Mouse (Mus musculus): ENCODE results near the gene Rnf168. TPM values are rescaled to one million over a fixed set of nuclear protein-coding genes. Genes with fewer than 3 reads are reported as not detected.
A peak's percentile ranks its signal among the peaks of the same experiment; 100 is the strongest.
"Not testable (repeated sequence)": the region's sequence is repeated elsewhere in the genome, so short reads cannot be mapped to it uniquely, and the experiment has no call there.

Gene Rnf168
- polyA plus RNA-seq (2014; fragmentation: Nextera tagmentation; extraction: Ambion mirVana) = 21.5 and 23.2 TPM in 2 replicates

DNA sequence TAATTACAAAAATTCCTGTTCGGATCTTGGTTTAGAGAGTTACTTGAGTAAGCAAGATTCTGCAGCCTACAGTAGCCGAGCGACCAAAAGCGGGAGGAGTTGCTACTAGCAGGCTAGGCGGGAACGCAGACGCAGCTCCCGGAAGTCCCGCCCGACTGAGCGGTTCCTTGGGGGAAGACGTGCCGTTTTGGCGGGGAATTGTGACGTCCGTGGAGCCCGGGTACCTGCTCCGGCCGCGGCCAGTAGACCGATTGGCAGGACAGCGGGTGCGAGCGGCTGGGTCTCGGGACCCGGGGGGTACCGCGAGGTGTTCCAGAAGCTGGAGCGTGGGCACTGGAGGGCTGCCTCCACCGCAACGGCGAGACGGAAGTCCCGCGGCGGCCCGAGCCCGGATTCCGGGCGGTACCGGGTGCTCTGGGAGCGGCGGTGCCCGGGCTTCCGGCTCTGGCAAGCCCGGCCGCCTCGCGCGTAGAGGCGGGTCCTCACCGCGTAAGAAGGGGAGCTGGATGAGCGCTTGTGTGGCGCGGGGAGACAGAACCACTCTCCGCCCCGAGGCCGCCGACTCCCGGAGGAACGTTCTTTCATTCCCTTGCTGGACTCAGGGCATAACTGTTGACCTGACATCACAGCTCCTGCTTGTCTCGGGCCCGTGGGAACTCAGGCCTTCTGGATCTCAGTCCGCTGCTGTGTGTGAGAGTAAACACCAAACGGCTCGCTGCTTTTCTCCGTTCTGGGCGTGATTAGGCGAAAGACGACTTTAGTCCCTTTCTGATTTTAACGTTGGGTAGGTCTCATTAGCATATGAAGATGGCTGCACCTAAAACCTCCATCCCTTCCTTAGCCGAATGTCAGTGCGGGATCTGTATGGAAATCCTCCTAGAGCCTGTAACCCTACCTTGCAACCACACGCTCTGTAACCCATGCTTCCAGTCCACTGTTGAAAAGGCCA, at the start of gene Rnf168:
Gene Rnf168 (plus strand): TSS at position 152 of the 949 bp plus-strand sequence.
- peak within 1 kb of the TSS; percentile 52 for H3K4me2 ChIP-seq (ENCODE audit: low read depth, low read length)
- peak; percentile 93 for ATAC-seq (ENCODE audit: low read depth)
- H3K9ac ChIP-seq (replicated peaks; ENCODE audit: low read depth, low read length) = peak within 1 kb of the TSS; percentile 84
- no peaks in the 10 kb centered on the region for H3K36me3 ChIP-seq (ENCODE audit: control insufficient read depth, insufficient read depth, low read length)
- under 1% methylated on average over 73 of the region's 75 CpGs for WGBS
- H3K4me1 ChIP-seq (ENCODE audit: control insufficient read depth, insufficient read depth, low read length) = peaks cover 14% of the 10 kb centered on the region
- H3K4me3 ChIP-seq (ENCODE audit: low read depth, low read length) = peak within 1 kb of the TSS; percentile 92
- H3K27me3 ChIP-seq (ENCODE audit: control insufficient read depth, insufficient read depth, low read length) = no peaks in the 10 kb centered on the region
- peak within 1 kb of the TSS; percentile 90 for H3K27ac ChIP-seq (ENCODE audit: low read depth, low read length)
- H3K9me3 ChIP-seq (ENCODE audit: control insufficient read depth, low read length) = no peaks in the 10 kb centered on the region

DNA sequence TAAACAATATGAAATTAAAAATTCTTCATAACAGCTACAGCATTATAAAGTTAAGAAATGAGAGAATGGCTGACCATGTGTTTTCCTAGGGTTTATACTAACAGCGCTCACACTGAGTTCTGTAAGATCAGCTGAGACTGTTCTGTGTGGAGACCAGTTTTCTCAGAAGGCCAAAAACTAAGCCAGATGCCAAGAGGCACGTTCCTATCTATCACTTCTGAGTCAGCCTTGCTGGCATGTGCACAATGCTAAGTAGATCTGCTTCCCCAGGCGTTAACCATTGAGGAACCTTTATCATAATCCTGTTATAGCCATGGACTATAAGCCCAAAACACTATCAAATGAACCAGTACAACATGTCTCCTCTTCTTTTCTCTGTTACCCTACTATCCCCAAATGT, 45.2 kb upstream of the Rnf168 start:
- H3K4me3 ChIP-seq (ENCODE audit: low read depth, low read length); ATAC-seq (ENCODE audit: low read depth); H3K9ac ChIP-seq (replicated peaks; ENCODE audit: low read depth, low read length); H3K4me2 ChIP-seq (ENCODE audit: low read depth, low read length); H3K27me3 ChIP-seq (ENCODE audit: control insufficient read depth, insufficient read depth, low read length); H3K27ac ChIP-seq (ENCODE audit: low read depth, low read length); H3K9me3 ChIP-seq (ENCODE audit: control insufficient read depth, low read length); H3K4me1 ChIP-seq (ENCODE audit: control insufficient read depth, insufficient read depth, low read length); H3K36me3 ChIP-seq (ENCODE audit: control insufficient read depth, insufficient read depth, low read length): not testable (repeated sequence)
- whole genome bisulfite sequencing = 93% methylated on average over 3 of the region's 3 CpGs

DNA sequence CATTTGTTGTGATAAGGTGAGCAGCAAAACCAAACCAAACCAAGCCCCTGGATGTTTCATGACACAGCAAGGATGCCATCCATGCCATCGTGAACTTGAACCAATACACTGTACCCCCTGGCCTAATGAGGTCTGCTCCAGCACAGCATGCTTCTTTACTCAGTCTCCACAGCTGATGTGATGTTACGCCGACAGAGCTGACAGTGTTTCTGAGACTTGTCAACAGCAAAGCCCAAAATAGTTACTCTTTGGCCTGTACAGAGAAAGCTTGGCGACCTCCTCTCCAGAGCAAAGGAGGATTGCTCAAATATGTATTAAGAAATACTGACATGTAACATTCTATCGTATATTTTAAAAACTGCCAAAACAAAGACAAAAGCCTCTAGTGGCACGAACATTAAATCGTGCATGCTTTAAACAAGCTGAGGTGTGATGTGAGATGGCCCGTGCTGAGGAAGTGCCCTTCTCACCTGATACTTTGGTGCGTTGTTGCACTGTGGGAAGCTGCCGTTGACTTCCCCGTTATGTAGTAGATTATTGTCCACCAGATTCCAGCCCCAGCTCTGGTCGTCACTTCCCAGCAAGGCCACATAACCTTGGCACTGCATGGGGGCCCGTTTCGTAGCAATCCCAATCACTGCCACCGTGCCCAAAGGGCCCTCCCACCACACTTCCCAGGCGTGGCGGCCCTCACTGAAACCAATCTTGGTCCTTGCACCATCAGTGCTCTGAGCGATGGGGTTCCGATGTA, 39.2 kb upstream of the Rnf168 start:
- no peak overlapping the region for H3K4me3 ChIP-seq (ENCODE audit: low read depth, low read length)
- ATAC-seq (ENCODE audit: low read depth) = no peak
- no peak overlapping the region for H3K9ac ChIP-seq (replicated peaks; ENCODE audit: low read depth, low read length)
- no peak overlapping the region for H3K4me2 ChIP-seq (ENCODE audit: low read depth, low read length)
- H3K36me3 ChIP-seq (ENCODE audit: control insufficient read depth, insufficient read depth, low read length) = peaks cover 13% of the 10 kb centered on the region
- H3K27me3 ChIP-seq (ENCODE audit: control insufficient read depth, insufficient read depth, low read length) = no peaks in the 10 kb centered on the region
- H3K9me3 ChIP-seq (ENCODE audit: control insufficient read depth, low read length) = no peaks in the 10 kb centered on the region
- H3K4me1 ChIP-seq (ENCODE audit: control insufficient read depth, insufficient read depth, low read length) = no peaks in the 10 kb centered on the region
- 93% methylated on average over 19 of the region's 19 CpGs for WGBS
- no peak overlapping the region for H3K27ac ChIP-seq (ENCODE audit: low read depth, low read length)

DNA sequence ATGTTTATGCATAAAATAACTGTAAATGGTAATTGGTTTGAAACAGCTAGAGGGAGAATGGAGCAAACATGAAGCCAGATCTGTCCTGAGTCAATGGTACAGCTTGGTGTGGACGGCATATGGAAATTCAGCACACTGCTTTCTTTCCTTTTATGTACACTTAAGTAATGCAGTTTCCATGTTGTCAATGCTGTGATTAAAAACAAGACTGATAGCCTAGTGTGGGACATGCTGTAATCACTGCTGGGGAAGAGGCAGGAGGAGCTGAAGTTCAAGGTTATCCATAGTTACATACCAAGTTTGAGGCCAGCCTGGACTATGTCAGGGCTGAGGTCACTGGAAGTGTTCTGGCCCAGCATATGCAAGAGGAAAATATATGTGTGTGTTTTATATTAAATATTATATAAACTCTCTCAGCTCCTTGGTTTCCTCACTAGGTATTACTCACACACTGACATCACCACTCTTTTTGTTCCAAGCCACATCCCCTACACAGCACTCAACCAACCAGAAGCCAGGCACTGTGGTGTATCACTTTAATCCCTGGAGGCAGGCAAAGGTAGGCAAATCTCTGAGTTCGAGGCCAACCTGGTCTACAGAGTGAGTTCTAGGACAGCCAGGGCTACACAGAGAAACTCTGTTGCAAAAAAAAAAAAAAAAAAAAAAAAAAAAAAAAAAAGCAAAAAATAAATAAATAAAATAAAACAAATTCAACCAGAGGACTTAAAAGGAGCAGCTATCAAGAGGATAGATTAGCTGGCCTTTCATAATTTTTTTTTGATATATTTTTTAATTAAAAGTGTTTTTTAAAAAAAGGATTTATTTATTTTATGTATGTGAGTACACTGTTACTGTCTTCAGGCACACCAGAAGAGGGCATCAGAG, 37.6 kb upstream of the Rnf168 start:
- no peak overlapping the region for H3K27ac ChIP-seq (ENCODE audit: low read depth, low read length)
- no peaks in the 10 kb centered on the region; the same call in 1 of the 2 replicates for H3K4me1 ChIP-seq (ENCODE audit: control insufficient read depth, insufficient read depth, low read length)
- H3K27me3 ChIP-seq (ENCODE audit: control insufficient read depth, insufficient read depth, low read length) = no peaks in the 10 kb centered on the region
- H3K36me3 ChIP-seq (ENCODE audit: control insufficient read depth, insufficient read depth, low read length) = peaks cover 10% of the 10 kb centered on the region
- no peak overlapping the region for H3K4me2 ChIP-seq (ENCODE audit: low read depth, low read length)
- H3K4me3 ChIP-seq (ENCODE audit: low read depth, low read length) = no peak overlapping the region
- 92% methylated on average over 2 of the region's 2 CpGs for WGBS
- ATAC-seq (ENCODE audit: low read depth) = no peak
- H3K9me3 ChIP-seq (ENCODE audit: control insufficient read depth, low read length) = no peaks in the 10 kb centered on the region
- no peak overlapping the region for H3K9ac ChIP-seq (replicated peaks; ENCODE audit: low read depth, low read length)

DNA sequence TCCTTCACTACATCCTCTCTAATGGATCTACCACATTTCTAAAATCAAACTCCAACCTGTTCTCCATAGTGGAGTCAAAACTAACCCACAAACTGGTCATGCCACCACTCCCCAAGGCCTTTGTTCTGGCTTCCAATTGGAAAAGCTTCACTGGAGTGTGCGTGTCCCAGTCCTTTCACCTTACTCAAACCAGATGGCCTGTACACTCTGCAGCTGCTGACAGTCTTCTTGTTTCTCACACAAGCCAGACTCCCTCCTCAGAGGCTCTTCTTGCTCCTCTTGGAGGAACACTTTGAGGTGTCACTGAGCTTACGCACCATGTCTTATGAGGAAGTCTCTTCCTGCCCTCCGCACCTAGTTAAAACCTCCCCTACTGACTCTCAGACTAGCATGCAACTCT, 33.4 kb upstream of the Rnf168 start:
- no peak overlapping the region for H3K9ac ChIP-seq (replicated peaks; ENCODE audit: low read depth, low read length)
- H3K4me3 ChIP-seq (ENCODE audit: low read depth, low read length) = no peak overlapping the region
- H3K4me1 ChIP-seq (ENCODE audit: control insufficient read depth, insufficient read depth, low read length) = peaks cover 15% of the 10 kb centered on the region
- no peak overlapping the region for H3K4me2 ChIP-seq (ENCODE audit: low read depth, low read length)
- ATAC-seq (ENCODE audit: low read depth) = no peak
- no peaks in the 10 kb centered on the region for H3K36me3 ChIP-seq (ENCODE audit: control insufficient read depth, insufficient read depth, low read length)
- 84% methylated on average over 3 of the region's 3 CpGs for WGBS
- no peak overlapping the region for H3K27ac ChIP-seq (ENCODE audit: low read depth, low read length)
- no peaks in the 10 kb centered on the region for H3K9me3 ChIP-seq (ENCODE audit: control insufficient read depth, low read length)
- no peaks in the 10 kb centered on the region for H3K27me3 ChIP-seq (ENCODE audit: control insufficient read depth, insufficient read depth, low read length)

DNA sequence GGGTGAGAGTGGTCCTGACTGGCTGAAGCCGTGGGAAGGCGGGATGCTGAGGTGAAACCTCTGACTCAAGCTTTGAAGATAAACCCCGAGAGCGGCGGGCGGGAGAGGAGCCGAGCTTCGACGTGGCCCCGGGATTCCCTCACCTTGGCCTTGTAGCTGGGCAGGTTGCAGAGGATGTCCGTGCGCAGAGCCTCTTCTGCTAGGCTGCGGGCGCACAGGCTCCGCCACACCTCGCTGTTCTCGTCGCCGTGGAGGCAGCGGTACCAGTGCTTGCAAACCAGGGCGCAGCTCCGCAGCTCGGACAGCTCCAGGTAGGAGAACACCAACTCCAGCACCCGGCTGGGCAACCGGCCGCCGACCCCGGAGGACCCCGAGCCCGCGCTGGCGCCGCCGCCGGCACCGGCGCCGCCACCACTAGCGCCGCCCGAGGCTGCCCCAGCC, 30.9 kb upstream of the Rnf168 start:
- Histone ChIP-seq H3K36me3 (ENCODE audit: control insufficient read depth, insufficient read depth, low read length) (no peaks in the 10 kb centered on the region), H3K27me3 (ENCODE audit: control insufficient read depth, insufficient read depth, low read length) (no peaks in the 10 kb centered on the region), H3K9ac (replicated peaks; ENCODE audit: low read depth, low read length) (peak overlapping the region; percentile 84), H3K4me1 (ENCODE audit: control insufficient read depth, insufficient read depth, low read length) (peaks cover 15% of the 10 kb centered on the region), H3K4me2 (ENCODE audit: low read depth, low read length) (peak overlapping the region; percentile 66), H3K9me3 (ENCODE audit: control insufficient read depth, low read length) (no peaks in the 10 kb centered on the region), H3K27ac (ENCODE audit: low read depth, low read length) (peak overlapping the region; percentile 90), H3K4me3 (ENCODE audit: low read depth, low read length) (peak overlapping the region; percentile 97)
- under 1% methylated on average over 41 of the region's 41 CpGs for WGBS
- ATAC-seq (ENCODE audit: low read depth) = peak; percentile 58

DNA sequence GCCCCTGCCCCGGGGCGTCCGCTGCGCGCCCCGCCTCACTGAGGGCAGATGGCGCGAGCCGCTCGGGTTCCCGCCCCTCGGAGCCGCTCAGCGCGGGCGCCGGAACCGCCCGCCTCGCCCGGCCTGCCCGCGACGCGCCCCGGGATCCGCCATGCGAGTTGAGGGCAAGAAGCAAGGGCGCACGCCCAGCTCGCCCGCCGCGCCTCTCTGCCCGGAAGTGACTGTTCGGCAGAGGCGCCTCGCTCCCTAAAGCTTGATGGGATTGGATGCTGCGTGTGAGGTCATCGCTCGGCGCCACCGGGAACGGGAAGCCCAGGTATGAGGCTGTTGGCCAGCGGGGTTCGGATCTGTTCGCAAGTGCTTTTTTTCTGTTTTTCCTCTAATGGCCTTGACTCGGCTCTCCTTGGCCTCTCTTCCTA, 30.3 kb upstream of the Rnf168 start, which contains the start of the genes Fbxo45 and Wdr53:
Gene Fbxo45 (minus strand): TSS at position 207 of the 419 bp plus-strand sequence.
Gene Wdr53 (plus strand): TSS at position 276 of the 419 bp plus-strand sequence.
- H3K9me3 ChIP-seq (ENCODE audit: control insufficient read depth, low read length) = no peaks in the 10 kb centered on the region
- peak; percentile 99 for ATAC-seq (ENCODE audit: low read depth)
- under 1% methylated on average over 44 of the region's 48 CpGs for WGBS
- peaks cover 15% of the 10 kb centered on the region for H3K4me1 ChIP-seq (ENCODE audit: control insufficient read depth, insufficient read depth, low read length)
- H3K4me2 ChIP-seq (ENCODE audit: low read depth, low read length) = peak within 1 kb of the TSS; percentile 66
- H3K36me3 ChIP-seq (ENCODE audit: control insufficient read depth, insufficient read depth, low read length) = no peaks in the 10 kb centered on the region
- peak within 1 kb of the TSS; percentile 90 for H3K27ac ChIP-seq (ENCODE audit: low read depth, low read length)
- peak within 1 kb of the TSS; percentile 84 for H3K9ac ChIP-seq (replicated peaks; ENCODE audit: low read depth, low read length)
- no peaks in the 10 kb centered on the region for H3K27me3 ChIP-seq (ENCODE audit: control insufficient read depth, insufficient read depth, low read length)
- H3K4me3 ChIP-seq (ENCODE audit: low read depth, low read length) = peak within 1 kb of the TSS; percentile 97

DNA sequence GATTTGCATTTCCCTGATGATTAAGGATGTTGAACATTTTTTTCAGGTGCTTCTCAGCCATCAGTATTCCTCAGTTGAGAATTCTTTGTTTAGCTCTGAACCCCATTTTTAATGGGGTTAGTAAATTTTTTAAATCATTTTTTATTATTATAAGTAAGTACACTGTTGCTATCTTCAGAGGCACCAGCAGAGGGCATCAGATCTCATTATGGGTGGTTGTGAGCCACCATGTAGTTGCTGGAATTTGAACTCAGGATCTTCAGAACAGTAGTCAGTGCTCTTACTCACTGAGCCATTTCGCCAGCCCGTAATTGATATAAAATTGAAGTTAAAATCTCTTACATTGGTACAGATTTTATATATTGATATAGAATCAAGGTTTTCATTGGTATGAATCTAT, 13.0 kb upstream of the Rnf168 start:
- not testable (repeated sequence) for H3K4me2 ChIP-seq (ENCODE audit: low read depth, low read length); H3K4me1 ChIP-seq (ENCODE audit: control insufficient read depth, insufficient read depth, low read length); H3K36me3 ChIP-seq (ENCODE audit: control insufficient read depth, insufficient read depth, low read length); H3K9me3 ChIP-seq (ENCODE audit: control insufficient read depth, low read length); ATAC-seq (ENCODE audit: low read depth); H3K4me3 ChIP-seq (ENCODE audit: low read depth, low read length); H3K9ac ChIP-seq (replicated peaks; ENCODE audit: low read depth, low read length); H3K27ac ChIP-seq (ENCODE audit: low read depth, low read length); H3K27me3 ChIP-seq (ENCODE audit: control insufficient read depth, insufficient read depth, low read length)
- WGBS = 94% methylated on average over 2 of the region's 2 CpGs
